Mouse (Mus musculus) liver, postnatal 0 days (tissue): Measurements from ENCODE around the gene Olfr1383. TPM values are rescaled to one million over a fixed set of nuclear protein-coding genes. Genes with fewer than 3 reads are reported as not detected.
"Not testable (repeated sequence)": the region's sequence is repeated elsewhere in the genome, so short reads cannot be mapped to it uniquely, and the experiment has no call there.

Experiments
- ATAC-seq: fragments of 200-750 bp; cut with Nextera tagmentation; 2 replicates; pipeline ENCODE4 v1.8.0; 2017; ENCODE audit warnings: mild to moderate bottlenecking, moderate library complexity
- DNase-seq: peaks from one replicate; pipeline ENCODE4 v3.0.0-alpha.2; 2016
- H3K27ac ChIP-seq: fragments of 300-500 bp; sonication (generic); 2 replicates; pipeline ENCODE4 v1.5.1; 2014; ENCODE audit warnings: antibody characterized with exemption, moderate library complexity, mild to moderate bottlenecking, low read depth
- H3K27me3 ChIP-seq: fragments of 300-500 bp; sonication (generic); 2 replicates; pipeline ENCODE4 v1.6.1; 2014; ENCODE audit warnings: low read length, control low read depth, mixed read lengths; ENCODE audit not compliant: insufficient read depth
- H3K36me3 ChIP-seq: fragments of 300-500 bp; sonication (generic); replicated peaks from 2 replicates; pipeline ENCODE4 v1.6.1; 2014; ENCODE audit warnings: mild to moderate bottlenecking, control low read depth, low read length, moderate library complexity, mixed read lengths; ENCODE audit not compliant: insufficient read depth
- H3K4me1 ChIP-seq: fragments of 300-500 bp; sonication (generic); 2 replicates; pipeline ENCODE4 v1.6.1; 2014; ENCODE audit warnings: antibody characterized with exemption, mild to moderate bottlenecking, control low read depth; ENCODE audit not compliant: insufficient read depth
- H3K4me2 ChIP-seq: fragments of 300-500 bp; sonication (generic); 2 replicates; pipeline ENCODE4 v1.6.1; 2014; ENCODE audit warnings: low read depth, mild to moderate bottlenecking, low read length, moderate library complexity, mixed read lengths
- H3K4me3 ChIP-seq: fragments of 300-500 bp; sonication (generic); 2 replicates; pipeline ENCODE4 v1.5.1; 2014; ENCODE audit warnings: low read depth, low read length
- H3K9ac ChIP-seq: fragments of 300-500 bp; sonication (generic); replicated peaks from 2 replicates; pipeline ENCODE4 v1.6.1; 2014; ENCODE audit warnings: mild to moderate bottlenecking, moderate library complexity
- H3K9me3 ChIP-seq: fragments of 300-500 bp; sonication (generic); 2 replicates; pipeline ENCODE4 v1.6.1; 2016; ENCODE audit warnings: mild to moderate bottlenecking, control low read depth, low read length, mixed read lengths
- CTCF ChIP-seq: sonication (generic); IDR thresholded peaks from 2 replicates; pipeline ENCODE4 v1.5.1; 2016; ENCODE audit warnings: antibody characterized with exemption, low read depth
- WGBS: fragments of 180-500 bp; shearing (Covaris S2); extraction: QIAGEN DNeasy Blood & Tissue Kit; methylation state at CpG from one replicate; pipeline ENCODE4 v1.1.7; 2014; ENCODE audit not compliant: insufficient replicate concordance; 5-methylcytosine and 5-hydroxymethylcytosine counted together
- polyA plus RNA-seq: library from polyadenylated mRNA; unstranded; fragments of >200 nt; fragmentation: Nextera tagmentation; extraction: Ambion mirVana; gene quantifications from 2 replicates; pipeline ENCODE4 v1.2.1, GENCODE M21; 2015

Olfr1383 gene
- polyA plus RNA-seq, 1 experiment from 2014 or later = not detected

DNA sequence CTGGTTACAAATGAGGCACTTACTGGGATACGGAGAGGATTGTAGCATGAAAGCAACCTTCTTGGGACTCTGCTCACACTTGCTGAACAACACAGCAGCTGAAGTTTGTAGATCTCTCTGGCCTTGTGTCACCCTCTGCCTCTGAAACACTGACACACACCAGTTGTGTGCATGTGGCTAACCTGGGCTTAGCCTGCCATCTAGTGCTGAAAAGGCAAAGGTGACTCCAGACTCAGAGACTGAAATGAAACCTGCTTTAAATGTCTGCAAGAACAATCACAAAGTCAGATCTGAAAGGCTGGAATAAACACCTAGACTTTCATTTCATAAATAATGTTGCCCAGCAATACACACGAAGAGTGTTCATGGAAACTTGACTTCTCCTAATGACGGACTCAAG lies 34.6 kb downstream of the Olfr1383 start:
- H3K36me3 ChIP-seq, ATAC-seq, DNase-seq, H3K9me3 ChIP-seq, H3K4me2 ChIP-seq, H3K9ac ChIP-seq, H3K27ac ChIP-seq, H3K4me1 ChIP-seq, H3K27me3 ChIP-seq, H3K4me3 ChIP-seq: not testable (repeated sequence)
- peak; percentile 34 for TF ChIP-seq CTCF
- WGBS = 61% methylated on average over 3 of the region's 3 CpGs

GRCm38 (mm10) chr11:49556578-49556977 lies 37.1 kb downstream of the Olfr1383 start, which contains the start of gene Olfr1380:
TSS of gene Olfr1380 (plus strand) at chr11:49556878.
- 71% methylated on average over 5 of the region's 5 CpGs for WGBS

GRCm38 (mm10) chr11:49575054-49575453 lies 55.6 kb downstream of the Olfr1383 start:
- WGBS = 33% methylated on average over 2 of the region's 2 CpGs
- H3K4me3 ChIP-seq, H3K9ac ChIP-seq, H3K27ac ChIP-seq, DNase-seq, H3K36me3 ChIP-seq, H3K9me3 ChIP-seq, ATAC-seq, H3K27me3 ChIP-seq, H3K4me2 ChIP-seq, H3K4me1 ChIP-seq: not testable (repeated sequence)
- TF ChIP-seq CTCF = peak; percentile 41

More at GRCm38 (mm10) chr11:49556578-49556977, 37.1 kb downstream of the Olfr1383 start, which contains the start of gene Olfr1380:
- not testable (repeated sequence) for H3K36me3 ChIP-seq, H3K4me3 ChIP-seq, H3K4me1 ChIP-seq, H3K4me2 ChIP-seq, H3K27me3 ChIP-seq, DNase-seq, ATAC-seq, H3K9ac ChIP-seq, H3K27ac ChIP-seq, H3K9me3 ChIP-seq

Other genes starting within 250 kb of the Olfr1383 start
- 0.05 and 0.07 TPM in 2 replicates for gene Olfr1393, start 241.3 kb upstream of the Olfr1383 start, polyA plus RNA-seq
- gene Olfr1392, start 234.4 kb upstream of the Olfr1383 start, polyA plus RNA-seq = not detected in 2 replicates
- gene Olfr10, start 214.9 kb upstream of the Olfr1383 start, polyA plus RNA-seq = not detected in 2 replicates
- gene Olfr1391, start 196.9 kb upstream of the Olfr1383 start, polyA plus RNA-seq = not detected in 2 replicates
- gene Olfr1390, start 184.5 kb upstream of the Olfr1383 start, polyA plus RNA-seq = not detected in 2 replicates
- gene Olfr1389, start 96.6 kb upstream of the Olfr1383 start, polyA plus RNA-seq = not detected in 2 replicates
- gene Olfr1388, start 83.0 kb upstream of the Olfr1383 start, polyA plus RNA-seq = not detected in 2 replicates
- gene Olfr1387, start 64.3 kb upstream of the Olfr1383 start, polyA plus RNA-seq = not detected in 2 replicates
- not detected in 2 replicates for gene Olfr1386, start 54.6 kb upstream of the Olfr1383 start, polyA plus RNA-seq
- gene Olfr1385, start 30.6 kb upstream of the Olfr1383 start, polyA plus RNA-seq = not detected in 2 replicates
- gene Olfr1384, start 12.9 kb upstream of the Olfr1383 start, polyA plus RNA-seq = not detected in 2 replicates
- not detected in 2 replicates for gene Olfr1382, start 8.6 kb downstream of the Olfr1383 start, polyA plus RNA-seq
- not detected in 2 replicates for gene Olfr1381, start 23.8 kb downstream of the Olfr1383 start, polyA plus RNA-seq
- not detected in 2 replicates for gene Olfr1380, start 37.2 kb downstream of the Olfr1383 start, polyA plus RNA-seq
- gene Flt4, start 89.6 kb downstream of the Olfr1383 start, polyA plus RNA-seq = 4.3 and 4.9 TPM in 2 replicates
- 0.25 and 0.33 TPM in 2 replicates for gene Scgb3a1, start 144.0 kb downstream of the Olfr1383 start, polyA plus RNA-seq
- gene Cnot6, start 193.1 kb downstream of the Olfr1383 start, polyA plus RNA-seq = 16.9 and 18.1 TPM in 2 replicates